Mouse (Mus musculus): Measurements from ENCODE around the gene Sel1l3. TPM values are rescaled to one million over a fixed set of nuclear protein-coding genes. Genes with fewer than 3 reads are reported as not detected.

Gene Sel1l3
- polyA plus RNA-seq, 1 experiment from 2014 or later: 2.6 TPM

DNA sequence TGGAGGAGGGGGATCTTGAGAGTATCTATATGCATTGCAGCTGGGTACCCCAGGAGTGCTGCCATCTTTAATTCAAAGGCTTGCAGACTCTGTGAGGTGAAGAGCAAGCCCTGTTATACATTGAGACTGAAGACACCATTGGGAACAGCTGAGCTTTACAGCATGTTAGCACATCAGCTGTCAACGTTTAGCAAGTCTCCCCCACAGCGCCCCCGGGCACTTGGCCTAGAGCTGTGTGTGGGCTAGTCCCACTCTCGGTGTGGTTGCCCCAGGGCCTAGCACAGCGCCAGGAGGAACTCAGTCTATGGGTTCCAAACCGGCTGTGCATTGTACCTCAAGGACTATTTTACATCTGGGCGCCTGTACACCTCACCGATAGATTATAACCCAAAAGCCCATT, 51.3 kb downstream of the Sel1l3 start:
- no peaks in the 10 kb centered on the region for H3K36me3 ChIP-seq
- no peaks in the 10 kb centered on the region for H3K4me1 ChIP-seq
- no peak for ATAC-seq (ENCODE audit: low FRiP score, low read depth)
- H3K4me3 ChIP-seq: no peak overlapping the region
- no peaks in the 10 kb centered on the region for H3K9me3 ChIP-seq
- no peak overlapping the region for H3K4me2 ChIP-seq (replicated peaks)
- 84% methylated on average over 8 of the region's 8 CpGs for WGBS
- no peak overlapping the region for H3K9ac ChIP-seq
- H3K27me3 ChIP-seq: no peaks in the 10 kb centered on the region
- no peak overlapping the region for H3K27ac ChIP-seq

DNA sequence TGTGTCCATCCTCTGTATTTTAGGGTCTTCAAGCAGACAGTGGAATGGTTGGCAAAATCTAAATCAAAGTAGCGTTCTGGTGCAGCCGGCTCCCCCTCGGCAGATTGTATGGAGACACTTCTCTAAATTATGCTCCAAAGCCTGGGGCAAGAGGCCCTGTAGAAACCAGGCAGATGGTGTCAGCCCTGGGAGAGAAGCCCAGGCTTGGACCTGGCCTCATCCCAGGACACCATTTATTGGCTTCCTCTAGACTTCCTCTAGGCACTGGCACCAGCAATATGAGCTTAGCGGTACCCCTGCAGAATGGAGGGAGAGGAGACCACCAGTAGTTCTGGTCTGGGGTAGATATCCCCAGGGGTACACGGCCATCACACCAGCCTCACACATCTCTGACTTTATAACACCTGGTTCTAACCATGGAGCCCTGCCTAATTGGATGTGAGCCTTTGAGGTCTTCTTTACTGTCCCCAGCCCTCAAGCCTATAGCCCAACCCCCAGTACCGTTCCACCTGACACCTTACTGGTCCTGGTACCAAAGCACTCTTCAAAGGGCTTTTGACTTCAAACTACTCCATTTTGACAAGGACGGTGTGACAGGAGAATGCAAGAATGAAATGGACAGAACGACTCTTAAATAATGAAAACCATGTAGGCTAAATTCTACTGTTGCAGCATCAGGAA, 52.1 kb downstream of the Sel1l3 start:
- no peak overlapping the region for H3K4me2 ChIP-seq (replicated peaks)
- H3K4me1 ChIP-seq: no peaks in the 10 kb centered on the region
- no peak for ATAC-seq (ENCODE audit: low FRiP score, low read depth)
- no peak overlapping the region for H3K27ac ChIP-seq
- no peaks in the 10 kb centered on the region for H3K9me3 ChIP-seq
- H3K4me3 ChIP-seq: no peak overlapping the region
- H3K9ac ChIP-seq: no peak overlapping the region
- WGBS: 83% methylated on average over 8 of the region's 8 CpGs
- no peaks in the 10 kb centered on the region for H3K36me3 ChIP-seq
- H3K27me3 ChIP-seq: no peaks in the 10 kb centered on the region

DNA sequence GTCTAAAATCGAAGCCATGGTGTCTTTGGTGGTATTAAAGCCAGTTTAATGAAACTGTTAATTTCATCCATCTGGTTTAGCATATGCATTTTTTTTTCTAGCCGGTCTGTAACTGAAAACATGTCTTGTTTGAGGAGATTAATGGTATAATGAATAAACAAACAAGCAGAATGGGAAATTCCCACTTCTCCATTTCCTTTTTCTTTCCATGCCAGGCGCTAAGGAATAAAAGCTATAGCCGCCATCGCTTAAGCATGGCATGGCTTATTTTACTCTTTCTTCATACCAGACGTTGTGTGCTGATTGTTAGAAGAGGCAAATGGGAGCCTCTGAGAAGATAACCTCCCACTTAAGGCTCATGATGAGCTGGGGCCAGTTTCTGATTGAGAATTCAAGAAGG, 53.5 kb downstream of the Sel1l3 start:
- Histone ChIP-seq H3K9me3 (no peaks in the 10 kb centered on the region), H3K4me1 (peaks cover 7% of the 10 kb centered on the region; the same call in 1 of the 2 replicates), H3K27me3 (no peaks in the 10 kb centered on the region), H3K27ac (no peak overlapping the region), H3K36me3 (no peaks in the 10 kb centered on the region), H3K9ac (no peak overlapping the region), H3K4me3 (no peak overlapping the region), H3K4me2 (replicated peaks) (no peak overlapping the region)
- no peak for ATAC-seq (ENCODE audit: low FRiP score, low read depth)
- WGBS: 84% methylated on average over 6 of the region's 6 CpGs

DNA sequence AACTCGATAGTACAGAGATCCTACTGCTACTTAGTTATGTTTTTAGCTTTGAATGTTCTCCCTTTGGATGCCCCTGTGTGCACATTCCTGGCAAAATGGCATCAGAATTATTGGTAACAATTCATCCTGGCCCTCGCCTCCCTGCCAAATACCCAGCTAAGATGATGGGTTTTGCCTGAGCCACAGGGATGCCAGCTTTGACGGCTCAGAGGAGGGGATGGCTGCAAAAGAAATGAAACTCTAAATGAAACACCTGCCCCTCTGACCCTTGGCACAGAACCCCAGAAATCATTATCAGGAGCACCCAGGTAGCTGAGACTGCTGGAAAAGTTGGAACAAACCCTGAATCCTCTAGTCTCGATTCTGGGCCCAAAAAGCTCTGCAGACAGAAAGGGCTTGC, 54.1 kb downstream of the Sel1l3 start:
- no peak overlapping the region for H3K4me2 ChIP-seq (replicated peaks)
- no peak for ATAC-seq (ENCODE audit: low FRiP score, low read depth)
- H3K27ac ChIP-seq: no peak overlapping the region
- peaks cover 7% of the 10 kb centered on the region; the same call in 1 of the 2 replicates for H3K4me1 ChIP-seq
- no peak overlapping the region for H3K4me3 ChIP-seq
- H3K27me3 ChIP-seq: no peaks in the 10 kb centered on the region
- no peaks in the 10 kb centered on the region for H3K36me3 ChIP-seq
- WGBS: 75% methylated on average over 4 of the region's 4 CpGs
- H3K9ac ChIP-seq: no peak overlapping the region
- no peaks in the 10 kb centered on the region for H3K9me3 ChIP-seq

GRCm38 (mm10) chr5:53159166-53159565, 54.6 kb downstream of the Sel1l3 start:
- Histone ChIP-seq H3K27ac (no peak overlapping the region), H3K27me3 (no peaks in the 10 kb centered on the region), H3K4me2 (replicated peaks) (no peak overlapping the region), H3K4me1 (peaks cover 7% of the 10 kb centered on the region; the same call in 1 of the 2 replicates), H3K36me3 (no peaks in the 10 kb centered on the region), H3K4me3 (no peak overlapping the region), H3K9ac (no peak overlapping the region), H3K9me3 (no peaks in the 10 kb centered on the region)
- WGBS: 92% methylated on average over 3 of the region's 3 CpGs
- ATAC-seq (ENCODE audit: low FRiP score, low read depth): no peak

DNA sequence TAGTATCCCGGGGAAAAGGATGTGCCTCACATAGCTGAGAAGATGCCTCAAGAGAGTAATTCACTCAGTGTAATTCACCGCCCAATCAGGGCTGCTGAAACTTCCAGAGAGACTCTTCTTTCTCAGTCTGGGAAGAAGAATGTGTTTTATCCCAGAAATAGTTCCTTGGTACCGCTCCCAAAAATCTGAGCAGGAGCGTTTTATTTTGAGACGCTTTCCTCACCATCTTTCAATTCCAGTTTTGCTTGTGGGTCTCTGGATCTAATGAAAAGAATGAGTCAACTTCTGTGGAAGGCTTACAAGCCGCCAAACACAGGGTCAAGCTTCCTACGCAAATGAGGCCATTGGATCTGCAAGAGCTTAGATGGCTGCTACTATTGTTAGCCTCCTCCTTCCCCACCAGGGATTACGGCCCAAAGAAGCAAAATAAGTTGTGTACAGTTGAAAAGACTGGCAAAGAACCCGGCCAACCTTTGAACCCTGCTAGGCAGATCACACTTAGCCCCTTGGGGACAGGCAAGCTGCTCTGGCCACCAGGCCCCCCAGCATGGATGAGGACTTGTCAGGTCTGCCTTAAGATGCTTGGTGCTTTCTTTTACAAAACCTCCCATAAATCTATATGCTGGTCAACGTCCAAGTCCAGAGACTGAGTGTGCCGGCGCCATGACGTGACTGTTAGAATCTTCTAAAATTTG, 57.6 kb downstream of the Sel1l3 start:
- 76% methylated on average over 13 of the region's 13 CpGs for WGBS
- Histone ChIP-seq H3K9ac (no peak overlapping the region), H3K4me2 (replicated peaks) (no peak overlapping the region), H3K4me3 (no peak overlapping the region), H3K36me3 (no peaks in the 10 kb centered on the region), H3K27ac (no peak overlapping the region), H3K27me3 (no peaks in the 10 kb centered on the region), H3K4me1 (peaks cover 7% of the 10 kb centered on the region; the same call in 1 of the 2 replicates), H3K9me3 (no peaks in the 10 kb centered on the region)
- ATAC-seq (ENCODE audit: low FRiP score, low read depth): 0 out of 2 replicates have a peak, but pooled peaks have one; percentile 36

DNA sequence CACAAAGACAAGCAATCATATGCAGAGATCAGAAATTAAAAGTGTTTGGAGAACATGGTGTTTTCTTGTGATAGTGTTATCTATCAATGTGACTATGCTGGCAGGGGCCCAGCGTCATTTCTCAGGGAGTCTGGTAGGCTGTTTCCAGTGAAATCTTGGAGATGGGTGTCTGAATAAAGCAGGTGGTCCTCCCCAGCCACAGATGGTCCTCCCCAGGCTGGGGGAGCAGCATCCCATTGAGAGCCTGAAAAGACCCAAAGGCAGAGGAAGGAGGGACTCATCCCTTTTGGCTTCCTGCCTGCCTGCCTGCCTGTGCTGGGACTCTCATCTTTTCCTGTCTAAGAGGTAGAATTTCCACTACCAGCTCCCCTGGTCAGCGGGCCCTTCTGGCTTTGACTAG, 59.2 kb downstream of the Sel1l3 start:
- H3K27ac ChIP-seq: no peak overlapping the region
- no peaks in the 10 kb centered on the region for H3K27me3 ChIP-seq

GRCm38 (mm10) chr5:53154078-53154477, 59.6 kb downstream of the Sel1l3 start:
- H3K9me3 ChIP-seq: no peaks in the 10 kb centered on the region
- H3K36me3 ChIP-seq: no peaks in the 10 kb centered on the region
- H3K9ac ChIP-seq: no peak overlapping the region
- no peak overlapping the region for H3K4me3 ChIP-seq
- no peak overlapping the region for H3K27ac ChIP-seq
- no peak for ATAC-seq (ENCODE audit: low FRiP score, low read depth)
- H3K4me2 ChIP-seq (replicated peaks): no peak overlapping the region
- H3K27me3 ChIP-seq: no peaks in the 10 kb centered on the region
- H3K4me1 ChIP-seq: peaks cover 7% of the 10 kb centered on the region; the same call in 1 of the 2 replicates
- 68% methylated on average over 2 of the region's 2 CpGs for WGBS

More for the DNA sequence above, 59.2 kb downstream of the Sel1l3 start:
- Histone ChIP-seq H3K4me2 (replicated peaks) (no peak overlapping the region), H3K9ac (no peak overlapping the region), H3K4me1 (peaks cover 7% of the 10 kb centered on the region; the same call in 1 of the 2 replicates), H3K9me3 (no peaks in the 10 kb centered on the region), H3K4me3 (no peak overlapping the region), H3K36me3 (no peaks in the 10 kb centered on the region)
- WGBS: 70% methylated on average over 2 of the region's 2 CpGs
- no peak for ATAC-seq (ENCODE audit: low FRiP score, low read depth)

GRCm38 (mm10) chr5:53153144-53153543, 60.6 kb downstream of the Sel1l3 start:
- Histone ChIP-seq H3K27me3 (no peaks in the 10 kb centered on the region), H3K9me3 (no peaks in the 10 kb centered on the region), H3K4me3 (no peak overlapping the region), H3K4me2 (replicated peaks) (no peak overlapping the region), H3K4me1 (peaks cover 7% of the 10 kb centered on the region; the same call in 1 of the 2 replicates), H3K9ac (no peak overlapping the region), H3K36me3 (no peaks in the 10 kb centered on the region), H3K27ac (no peak overlapping the region)
- ATAC-seq (ENCODE audit: low FRiP score, low read depth): no peak
- 72% methylated on average over 5 of the region's 5 CpGs for WGBS

DNA sequence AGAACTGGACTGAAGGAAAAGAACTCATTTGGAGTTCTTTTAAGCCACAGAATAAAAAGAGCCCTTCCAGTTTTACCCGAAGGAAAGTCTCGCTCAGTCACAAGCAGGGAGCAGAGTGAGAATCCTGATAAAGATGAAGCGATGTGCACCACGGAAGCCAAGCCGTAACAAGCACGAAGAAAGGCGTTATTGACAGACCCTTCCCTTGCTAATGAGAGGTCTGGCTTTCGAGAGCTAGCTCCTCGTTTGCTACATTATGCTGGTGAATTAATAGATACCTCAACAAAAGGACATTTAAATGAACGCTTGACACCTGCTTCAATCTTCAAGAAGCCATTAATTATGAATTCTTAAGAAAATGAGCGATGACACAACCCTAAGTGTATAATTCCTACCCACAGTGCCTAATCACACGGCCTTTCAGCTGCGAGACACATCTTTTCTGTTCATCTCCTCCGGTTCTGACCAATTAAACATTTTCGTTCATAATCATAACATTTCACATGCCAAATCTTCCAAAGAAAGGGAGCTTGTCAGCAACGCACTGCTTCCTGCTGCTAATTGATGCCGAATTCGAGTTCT, 62.3 kb downstream of the Sel1l3 start:
- Histone ChIP-seq H3K4me1 (peaks cover 14% of the 10 kb centered on the region; the same call in 1 of the 2 replicates), H3K27me3 (no peaks in the 10 kb centered on the region), H3K9me3 (no peaks in the 10 kb centered on the region), H3K4me2 (replicated peaks) (no peak overlapping the region), H3K27ac (no peak overlapping the region), H3K9ac (no peak overlapping the region), H3K4me3 (no peak overlapping the region), H3K36me3 (no peaks in the 10 kb centered on the region)
- no peak for ATAC-seq (ENCODE audit: low FRiP score, low read depth)
- WGBS: 75% methylated on average over 18 of the region's 18 CpGs

- Histone ChIP-seq H3K4me1 (peaks cover 12% of the 10 kb centered on the region), H3K9me3 (peaks cover 4% of the 10 kb centered on the region; the same call in 1 of the 2 replicates), H3K27ac (no peak overlapping the region), H3K4me2 (replicated peaks) (no peak overlapping the region), H3K27me3 (no peaks in the 10 kb centered on the region), H3K9ac (no peak overlapping the region), H3K4me3 (no peak overlapping the region), H3K36me3 (no peaks in the 10 kb centered on the region)
- WGBS: 88% methylated on average over 7 of the region's 7 CpGs
- ATAC-seq (ENCODE audit: low FRiP score, low read depth): no peak
These were observed 64.6 kb downstream of the Sel1l3 start for GRCm38 (mm10) chr5:53148960-53149685.
